Mouse (Mus musculus): ENCODE measurements at regions not wholly inside any gene's neighbourhood (a gene's known extent, or its start where the extent isn't known, plus 50 kb on each side); places are given as distances from the start of the nearest gene placed in this dataset.

GRCm38 (mm10) chr4:131493726-131494125, 344.4 kb downstream of the Ptpru start:
- Histone ChIP-seq H3K27ac (peak overlapping the region; percentile 35; the same call in 1 of the 2 replicates), H3K4me3 (no peak overlapping the region), H3K36me3 (replicated peaks) (no peaks in the 10 kb centered on the region), H3K4me2 (no peak overlapping the region), H3K9me3 (no peaks in the 10 kb centered on the region), H3K9ac (no peak overlapping the region), H3K27me3 (replicated peaks) (no peaks in the 10 kb centered on the region), H3K4me1 (peaks cover 34% of the 10 kb centered on the region)
- peak; percentile 76 for ATAC-seq (replicated peaks)
- WGBS, result 38% methylated on average over 4 of the region's 4 CpGs

GRCm38 (mm10) chr4:131496900-131497299, 341.2 kb downstream of the Ptpru start:
- Histone ChIP-seq H3K27me3 (replicated peaks) (no peaks in the 10 kb centered on the region), H3K9ac (no peak overlapping the region), H3K4me3 (no peak overlapping the region), H3K4me2 (no peak overlapping the region), H3K36me3 (replicated peaks) (no peaks in the 10 kb centered on the region), H3K27ac (no peak overlapping the region), H3K4me1 (peaks cover 32% of the 10 kb centered on the region), H3K9me3 (no peaks in the 10 kb centered on the region)
- WGBS, result 51% methylated on average over 5 of the region's 5 CpGs
- ATAC-seq (replicated peaks), result no peak

GRCm38 (mm10) chr4:131500928-131501650, 337.0 kb downstream of the Ptpru start:
- H3K36me3 ChIP-seq (replicated peaks), result no peaks in the 10 kb centered on the region
- no peak for ATAC-seq (replicated peaks)
- peaks cover 9% of the 10 kb centered on the region for H3K4me1 ChIP-seq
- H3K27ac ChIP-seq, result no peak overlapping the region
- H3K9me3 ChIP-seq, result no peaks in the 10 kb centered on the region
- no peak overlapping the region for H3K4me3 ChIP-seq
- H3K4me2 ChIP-seq, result no peak overlapping the region
- no peak overlapping the region for H3K9ac ChIP-seq
- H3K27me3 ChIP-seq (replicated peaks), result no peaks in the 10 kb centered on the region
- 86% methylated on average over 10 of the region's 10 CpGs for WGBS

- no peaks in the 10 kb centered on the region for H3K9me3 ChIP-seq
- 0 out of 2 replicates have a peak, but pooled peaks cover 6% of the 10 kb centered on the region for H3K4me1 ChIP-seq
- no peaks in the 10 kb centered on the region for H3K27me3 ChIP-seq (replicated peaks)
- no peak overlapping the region for H3K27ac ChIP-seq
- no peak overlapping the region for H3K9ac ChIP-seq
- H3K4me3 ChIP-seq, result no peak overlapping the region
- no peak for ATAC-seq (replicated peaks)
- no peaks in the 10 kb centered on the region for H3K36me3 ChIP-seq (replicated peaks)
- 75% methylated on average over 7 of the region's 7 CpGs for WGBS
- no peak overlapping the region for H3K4me2 ChIP-seq
Observed at GRCm38 (mm10) chr4:131508154-131508553, 329.9 kb downstream of the Ptpru start.

GRCm38 (mm10) chr4:131511586-131511985, 326.5 kb downstream of the Ptpru start:
- 80% methylated on average over 3 of the region's 3 CpGs for WGBS
- no peak overlapping the region for H3K27ac ChIP-seq

GRCm38 (mm10) chr4:131512768-131513167, 325.3 kb downstream of the Ptpru start:
- H3K27ac ChIP-seq, result peak overlapping the region; percentile 59

More at GRCm38 (mm10) chr4:131511586-131511985, 326.5 kb downstream of the Ptpru start:
- Histone ChIP-seq H3K4me1 (peaks cover 6% of the 10 kb centered on the region; the same call in 1 of the 2 replicates), H3K36me3 (replicated peaks) (no peaks in the 10 kb centered on the region), H3K4me2 (no peak overlapping the region), H3K4me3 (no peak overlapping the region), H3K27me3 (replicated peaks) (no peaks in the 10 kb centered on the region), H3K9ac (no peak overlapping the region), H3K9me3 (no peaks in the 10 kb centered on the region)
- ATAC-seq (replicated peaks), result no peak

GRCm38 (mm10) chr4:131520636-131521306, 317.3 kb downstream of the Ptpru start:
- H3K9me3 ChIP-seq, result no peaks in the 10 kb centered on the region
- no peaks in the 10 kb centered on the region for H3K27me3 ChIP-seq (replicated peaks)
- no peak overlapping the region for H3K4me3 ChIP-seq
- H3K4me1 ChIP-seq, result 0 out of 2 replicates have a peak, but pooled peaks cover 6% of the 10 kb centered on the region
- H3K36me3 ChIP-seq (replicated peaks), result no peaks in the 10 kb centered on the region
- no peak overlapping the region; the same call in 1 of the 2 replicates for H3K27ac ChIP-seq
- no peak overlapping the region for H3K9ac ChIP-seq
- ATAC-seq (replicated peaks), result no peak
- WGBS, result 61% methylated on average over 10 of the region's 10 CpGs
- no peak overlapping the region for H3K4me2 ChIP-seq

More at GRCm38 (mm10) chr4:131512768-131513167, 325.3 kb downstream of the Ptpru start:
- Histone ChIP-seq H3K4me3 (no peak overlapping the region), H3K9ac (no peak overlapping the region), H3K36me3 (replicated peaks) (no peaks in the 10 kb centered on the region), H3K4me2 (no peak overlapping the region), H3K4me1 (peaks cover 6% of the 10 kb centered on the region; the same call in 1 of the 2 replicates), H3K27me3 (replicated peaks) (no peaks in the 10 kb centered on the region), H3K9me3 (no peaks in the 10 kb centered on the region)
- 56% methylated on average over 7 of the region's 7 CpGs for WGBS
- ATAC-seq (replicated peaks), result no peak

GRCm38 (mm10) chr4:131521307-131521651, 316.8 kb downstream of the Ptpru start:
- ATAC-seq (replicated peaks), result no peak
- Histone ChIP-seq H3K27me3 (replicated peaks) (no peaks in the 10 kb centered on the region), H3K27ac (no peak overlapping the region; the same call in 1 of the 2 replicates), H3K4me3 (no peak overlapping the region), H3K9ac (no peak overlapping the region), H3K36me3 (replicated peaks) (no peaks in the 10 kb centered on the region), H3K9me3 (no peaks in the 10 kb centered on the region), H3K4me1 (0 out of 2 replicates have a peak, but pooled peaks cover 6% of the 10 kb centered on the region), H3K4me2 (no peak overlapping the region)
- 77% methylated on average over 8 of the region's 8 CpGs for WGBS

- Histone ChIP-seq H3K4me3 (no peak overlapping the region), H3K9ac (no peak overlapping the region), H3K9me3 (no peaks in the 10 kb centered on the region), H3K27me3 (replicated peaks) (no peaks in the 10 kb centered on the region), H3K4me1 (0 out of 2 replicates have a peak, but pooled peaks cover 6% of the 10 kb centered on the region), H3K4me2 (no peak overlapping the region), H3K36me3 (replicated peaks) (no peaks in the 10 kb centered on the region), H3K27ac (no peak overlapping the region)
- WGBS, result 80% methylated on average over 3 of the region's 3 CpGs
- no peak for ATAC-seq (replicated peaks)
Observed at GRCm38 (mm10) chr4:131525236-131525635, 312.9 kb downstream of the Ptpru start.

- no peak for ATAC-seq (replicated peaks)
- no peak overlapping the region for H3K4me3 ChIP-seq
- H3K27me3 ChIP-seq (replicated peaks), result no peaks in the 10 kb centered on the region
- H3K36me3 ChIP-seq (replicated peaks), result no peaks in the 10 kb centered on the region
- no peak overlapping the region for H3K27ac ChIP-seq
- H3K4me2 ChIP-seq, result no peak overlapping the region
- WGBS, result 72% methylated on average over 5 of the region's 5 CpGs
- H3K4me1 ChIP-seq, result no peaks in the 10 kb centered on the region
- H3K9ac ChIP-seq, result no peak overlapping the region
- no peaks in the 10 kb centered on the region for H3K9me3 ChIP-seq
Observed at GRCm38 (mm10) chr4:131530491-131530890, 307.6 kb downstream of the Ptpru start.

GRCm38 (mm10) chr4:131531003-131531402, 307.1 kb downstream of the Ptpru start:
- Histone ChIP-seq H3K9me3 (no peaks in the 10 kb centered on the region), H3K27me3 (replicated peaks) (no peaks in the 10 kb centered on the region), H3K36me3 (replicated peaks) (no peaks in the 10 kb centered on the region), H3K9ac (no peak overlapping the region), H3K27ac (no peak overlapping the region), H3K4me3 (no peak overlapping the region), H3K4me2 (no peak overlapping the region), H3K4me1 (no peaks in the 10 kb centered on the region)
- 86% methylated on average over 8 of the region's 8 CpGs for WGBS
- ATAC-seq (replicated peaks), result no peak

GRCm38 (mm10) chr4:131534831-131535230, 303.3 kb downstream of the Ptpru start:
- no peak overlapping the region for H3K4me2 ChIP-seq
- no peaks in the 10 kb centered on the region for H3K4me1 ChIP-seq
- ATAC-seq (replicated peaks), result no peak
- H3K27me3 ChIP-seq (replicated peaks), result no peaks in the 10 kb centered on the region
- no peak overlapping the region for H3K9ac ChIP-seq
- no peaks in the 10 kb centered on the region for H3K36me3 ChIP-seq (replicated peaks)
- no peak overlapping the region for H3K4me3 ChIP-seq
- 69% methylated on average over 6 of the region's 6 CpGs for WGBS
- H3K9me3 ChIP-seq, result no peaks in the 10 kb centered on the region
- no peak overlapping the region for H3K27ac ChIP-seq

Measured in midbrain, embryonic 15.5 days (tissue).